Mouse (Mus musculus) E14TG2a.4 (cell line): ENCODE measurements at regions not wholly inside any gene's neighbourhood (a gene's known extent, or its start where the extent isn't known, plus 50 kb on each side); places are given as distances from the start of the nearest gene placed in this dataset.

Experiments used
- CTCF ChIP-seq: conservative IDR thresholded peaks from 2 replicates; pipeline ENCODE4 v1.5.1; 2014; ENCODE audit warnings: low read length
- NANOG ChIP-seq: IDR thresholded peaks from 2 replicates; pipeline ENCODE4 v1.6.1; 2014; ENCODE audit warnings: borderline replicate concordance, low read length, mixed read lengths
- POU5F1 ChIP-seq: IDR thresholded peaks from 2 replicates; pipeline ENCODE4 v1.6.1; 2014; ENCODE audit warnings: low read length, borderline replicate concordance

DNA sequence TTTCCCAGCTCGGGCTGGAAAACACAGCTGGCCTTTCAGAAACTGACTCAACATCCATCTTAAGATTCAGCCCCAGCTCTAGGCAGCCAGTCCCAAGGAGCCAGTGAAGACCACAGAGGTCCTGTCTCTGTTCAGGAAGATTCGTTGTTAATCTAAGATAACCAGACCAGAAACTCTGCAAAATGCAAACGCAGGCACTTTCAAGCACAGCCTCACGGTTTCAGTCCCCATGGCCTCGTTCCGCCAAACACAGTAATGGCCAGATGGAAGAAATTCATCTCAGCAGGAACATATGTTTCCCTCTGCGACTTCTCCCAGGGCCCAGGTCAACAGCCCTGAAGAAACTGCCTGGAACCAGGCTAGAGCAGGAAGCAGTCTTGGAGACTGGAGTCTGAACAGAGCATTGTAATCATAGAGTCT lies 121.7 kb upstream of the Haao start:
- TF ChIP-seq CTCF (no peak), POU5F1 (no peak), NANOG (no peak)
